Mouse (Mus musculus) thymus, adult 2 months (tissue): ENCODE data around the gene Cpsf6. TPM values are rescaled to one million over a fixed set of nuclear protein-coding genes. Genes with fewer than 3 reads are reported as not detected.

ENCODE experiments used
- DNase-seq: peaks from one replicate; pipeline ENCODE4 v3.0.0; 2021
- H3K27ac ChIP-seq: fragments of 200-500 bp; 2 replicates; pipeline ENCODE4 v1.5.1; 2012; ENCODE audit warnings: low read length, control low read depth; ENCODE audit not compliant: control insufficient read depth, insufficient read depth
- H3K27me3 ChIP-seq: fragments of 200-500 bp; 2 replicates; pipeline ENCODE4 v1.6.1; 2012; ENCODE audit warnings: mild to moderate bottlenecking, low read length, moderate library complexity, mixed read lengths; ENCODE audit not compliant: control insufficient read depth, insufficient read depth
- H3K36me3 ChIP-seq: fragments of 200-500 bp; 2 replicates; pipeline ENCODE4 v1.6.1; 2012; ENCODE audit warnings: mild to moderate bottlenecking, low read length, moderate library complexity; ENCODE audit not compliant: control insufficient read depth, insufficient read depth
- H3K4me1 ChIP-seq: fragments of 200-500 bp; replicated peaks from 2 replicates; pipeline ENCODE4 v1.6.1; 2012; ENCODE audit warnings: low read length; ENCODE audit not compliant: control insufficient read depth, insufficient read depth
- H3K4me3 ChIP-seq: fragments of 200-500 bp; 2 replicates; pipeline ENCODE4 v1.5.1; 2012; ENCODE audit warnings: mild to moderate bottlenecking, low read length, control low read depth, moderate library complexity; ENCODE audit not compliant: control insufficient read depth, insufficient read depth
- CTCF ChIP-seq: fragments of 200-500 bp; IDR thresholded peaks from 2 replicates; pipeline ENCODE4 v1.5.1; 2012; ENCODE audit warnings: mild to moderate bottlenecking, control low read depth, low read length, moderate library complexity, borderline replicate concordance; ENCODE audit not compliant: control insufficient read depth, poor library complexity, insufficient read depth; ENCODE audit errors: extremely low read depth
- POLR2A ChIP-seq: fragments of 200-500 bp; IDR thresholded peaks from 2 replicates; pipeline ENCODE4 v1.6.1; 2012; ENCODE audit warnings: mild to moderate bottlenecking, low read length, control low read depth, moderate library complexity; ENCODE audit not compliant: control insufficient read depth, poor library complexity, insufficient read depth; ENCODE audit errors: extremely low read depth
- WGBS: fragments of 180-500 bp; shearing (Covaris S2); methylation state at CpG from one replicate; pipeline ENCODE4 v1.1.7; 2018; 5-methylcytosine and 5-hydroxymethylcytosine counted together
- polyA plus RNA-seq: library from polyadenylated mRNA; depleted of rRNA; stranded (reverse); fragments of >200 nt; gene quantifications from 2 replicates; pipeline ENCODE4 v1.2.3, GENCODE M21; 2012; rRNA removed

The Cpsf6 gene
- polyA plus RNA-seq, 1 experiment, result 171 TPM

DNA sequence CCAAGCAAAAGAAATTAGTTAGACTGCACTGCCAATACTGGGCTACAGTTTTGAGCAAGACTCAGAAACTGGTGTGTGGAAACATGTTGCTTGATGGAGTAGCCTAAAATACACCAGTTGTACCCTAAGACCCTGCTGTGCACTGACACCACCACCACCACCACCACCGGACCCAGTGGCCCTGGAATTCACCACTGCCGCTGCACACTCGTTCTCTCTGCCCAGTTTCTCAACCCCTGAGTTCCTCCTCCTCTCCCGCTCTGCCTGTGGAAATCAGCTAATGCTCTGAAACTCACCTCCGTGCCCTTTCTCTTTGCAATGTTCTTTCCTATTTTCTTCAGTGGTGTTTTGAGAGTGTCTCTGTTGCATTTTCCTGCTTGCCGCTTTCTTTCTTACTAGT is 81.5 kb downstream of the Cpsf6 start:
- TF ChIP-seq CTCF (no peak), POLR2A (no peak)
- Histone ChIP-seq H3K4me1 (peaks cover 2% of the 10 kb centered on the region; the same call in 1 of the 2 replicates), H3K27me3 (no peaks in the 10 kb centered on the region), H3K4me3 (no peak overlapping the region), H3K36me3 (no peaks in the 10 kb centered on the region), H3K27ac (no peak overlapping the region)
- 94% methylated on average over 6 of the region's 6 CpGs for WGBS
- no peak for DNase-seq

Other genes with a start within 250 kb of the Cpsf6 start
- gene Frs2, start 231.5 kb downstream of the Cpsf6 start, polyA plus RNA-seq, result 19.8 and 21.1 TPM in 2 replicates
- 41.6 and 43.3 TPM in 2 replicates for gene Yeats4, start 155.5 kb downstream of the Cpsf6 start, polyA plus RNA-seq
- gene 9530003J23Rik, start 141.3 kb downstream of the Cpsf6 start, polyA plus RNA-seq, result not detected in 2 replicates
- 301 and 482 TPM in 2 replicates for gene Lyz2, start 97.7 kb downstream of the Cpsf6 start, polyA plus RNA-seq
- gene Lyz1, start 87.1 kb downstream of the Cpsf6 start, polyA plus RNA-seq, result 12.7 and 18.6 TPM in 2 replicates
- 3.2 and 3.6 TPM in 2 replicates for gene Cpm, start 249.5 kb upstream of the Cpsf6 start, polyA plus RNA-seq